In genomic region chr11:33787362-33787761, GRCm38 (mm10) we compare ENCODE assay signal across 9 mouse cellular contexts.
A peak's percentile ranks its signal among the peaks of the same experiment; 100 is the strongest.
DNase-seq lines count a peak whose midpoint lies in the region; ATAC-seq lines count a peak whose summit lies in the region.
"Had no signal": no experiment of that assay in that cellular context is flagged by ENCODE, and none has a peak within 500 bp of the region (broad histone marks: within the 10 kb centered on the region; RNA-seq: fewer than 3 reads in every experiment).

No protein-coding gene starts in this region.

- H3K4me2 ChIP-seq in forebrain, embryonic 14.5 days (ENCODE audit: low read length) = no peak overlapping the region
- H3K4me2 ChIP-seq in neural tube, embryonic 15.5 days = no peak overlapping the region
- no peak overlapping the region for H3K4me2 ChIP-seq in intestine, embryonic 16.5 days (ENCODE audit: low read depth, low read length)
- H3K4me2 ChIP-seq: limb, embryonic 12.5 days had no signal

- H3K27ac ChIP-seq in forebrain, embryonic 10.5 days = no peak overlapping the region
- no peak overlapping the region for H3K27ac ChIP-seq in forebrain, embryonic 14.5 days (ENCODE audit: low read depth, low read length)
- no peak overlapping the region for H3K27ac ChIP-seq in neural tube, embryonic 15.5 days (replicated peaks)
- no peak overlapping the region for H3K27ac ChIP-seq in intestine, embryonic 16.5 days (ENCODE audit: low read length)
- H3K27ac ChIP-seq: limb, embryonic 12.5 days had no signal

- H3K27me3 ChIP-seq in forebrain, embryonic 10.5 days (ENCODE audit: poor library complexity, severe bottlenecking) = no peaks in the 10 kb centered on the region
- H3K27me3 ChIP-seq in forebrain, embryonic 14.5 days (replicated peaks; ENCODE audit: control insufficient read depth, insufficient read depth, low read length) = no peaks in the 10 kb centered on the region
- no peaks in the 10 kb centered on the region for H3K27me3 ChIP-seq in neural tube, embryonic 15.5 days (replicated peaks)
- no peaks in the 10 kb centered on the region for H3K27me3 ChIP-seq in intestine, embryonic 16.5 days (replicated peaks; ENCODE audit: control insufficient read depth, insufficient read depth, low read length)

- WGBS in forebrain, embryonic 10.5 days = 29% methylated on average over 5 of the region's 5 CpGs
- 29% methylated on average over 5 of the region's 5 CpGs for WGBS in forebrain, embryonic 14.5 days
- 50% methylated on average over 5 of the region's 5 CpGs for WGBS in neural tube, embryonic 15.5 days
- 23% methylated on average over 5 of the region's 5 CpGs for WGBS in intestine, embryonic 16.5 days

- peak; percentile 49 for DNase-seq in forebrain, embryonic 10.5 days (ENCODE audit: extremely low spot score, low spot score)
- DNase-seq in forebrain, embryonic 14.5 days (ENCODE audit: low spot score) = no peak
- peak; percentile 61 for DNase-seq in neural tube, embryonic 10.5 days (ENCODE audit: extremely low spot score, low spot score)
- peak; percentile 84 for DNase-seq in kidney, postnatal 10 days
- DNase-seq in testis, postnatal 14 days (ENCODE audit: low spot score) = peak; percentile 23
- DNase-seq in right cerebral cortex, postnatal 4 days = no peak

- no peaks in the 10 kb centered on the region for H3K36me3 ChIP-seq in forebrain, embryonic 10.5 days (replicated peaks)
- no peaks in the 10 kb centered on the region for H3K36me3 ChIP-seq in forebrain, embryonic 14.5 days (ENCODE audit: control insufficient read depth, insufficient read depth, low read length)
- H3K36me3 ChIP-seq in neural tube, embryonic 15.5 days = no peaks in the 10 kb centered on the region
- H3K36me3 ChIP-seq in intestine, embryonic 16.5 days (ENCODE audit: control insufficient read depth, insufficient read depth, low read length) = no peaks in the 10 kb centered on the region
- H3K36me3 ChIP-seq: limb, embryonic 12.5 days had no signal

- no peak for ATAC-seq in forebrain, embryonic 14.5 days
- no peak for ATAC-seq in neural tube, embryonic 15.5 days (ENCODE audit: low FRiP score)
- no peak for ATAC-seq in intestine, embryonic 16.5 days

- H3K4me1 ChIP-seq in forebrain, embryonic 10.5 days = peaks cover 37% of the 10 kb centered on the region
- H3K4me1 ChIP-seq in forebrain, embryonic 14.5 days (ENCODE audit: control insufficient read depth, insufficient read depth, low read length) = peaks cover 27% of the 10 kb centered on the region
- peaks cover 15% of the 10 kb centered on the region for H3K4me1 ChIP-seq in neural tube, embryonic 15.5 days
- H3K4me1 ChIP-seq in intestine, embryonic 16.5 days (ENCODE audit: control insufficient read depth, insufficient read depth, low read length) = no peaks in the 10 kb centered on the region

- H3K4me3 ChIP-seq in forebrain, embryonic 10.5 days = no peak overlapping the region
- H3K4me3 ChIP-seq in forebrain, embryonic 14.5 days (ENCODE audit: low read depth, low read length) = no peak overlapping the region
- H3K4me3 ChIP-seq in neural tube, embryonic 15.5 days (replicated peaks) = no peak overlapping the region
- no peak overlapping the region for H3K4me3 ChIP-seq in intestine, embryonic 16.5 days (ENCODE audit: low read length)
- H3K4me3 ChIP-seq: limb, embryonic 12.5 days had no signal

- no peaks in the 10 kb centered on the region for H3K9me3 ChIP-seq in forebrain, embryonic 10.5 days
- no peaks in the 10 kb centered on the region for H3K9me3 ChIP-seq in forebrain, embryonic 14.5 days (replicated peaks; ENCODE audit: control insufficient read depth, low read length)
- H3K9me3 ChIP-seq in neural tube, embryonic 15.5 days (replicated peaks) = no peaks in the 10 kb centered on the region
- H3K9me3 ChIP-seq in intestine, embryonic 16.5 days (ENCODE audit: control insufficient read depth, low read length) = no peaks in the 10 kb centered on the region
- H3K9me3 ChIP-seq: limb, embryonic 12.5 days had no signal

- H3K9ac ChIP-seq in forebrain, embryonic 14.5 days (ENCODE audit: low read length) = no peak overlapping the region
- no peak overlapping the region for H3K9ac ChIP-seq in neural tube, embryonic 15.5 days (replicated peaks)
- H3K9ac ChIP-seq in intestine, embryonic 16.5 days (ENCODE audit: low read depth, low read length) = no peak overlapping the region
- H3K9ac ChIP-seq: limb, embryonic 12.5 days had no signal

Comparison
In these comparisons a context has a peak if more than half of its experiments do, and no peak if none do; other contexts are left out.
1. DNase-seq: peak in forebrain, embryonic 10.5 days (single experiment), neural tube, embryonic 10.5 days (single experiment), kidney, postnatal 10 days (single experiment) and testis, postnatal 14 days (single experiment); none in forebrain, embryonic 14.5 days (single experiment) and right cerebral cortex, postnatal 4 days (single experiment).